Mouse (Mus musculus): Measurements from ENCODE around the gene Il21r. TPM values are rescaled to one million over a fixed set of nuclear protein-coding genes. Genes with fewer than 3 reads are reported as not detected.

The Il21r gene
- polyA plus RNA-seq, 1 experiment = 0.25 TPM

DNA sequence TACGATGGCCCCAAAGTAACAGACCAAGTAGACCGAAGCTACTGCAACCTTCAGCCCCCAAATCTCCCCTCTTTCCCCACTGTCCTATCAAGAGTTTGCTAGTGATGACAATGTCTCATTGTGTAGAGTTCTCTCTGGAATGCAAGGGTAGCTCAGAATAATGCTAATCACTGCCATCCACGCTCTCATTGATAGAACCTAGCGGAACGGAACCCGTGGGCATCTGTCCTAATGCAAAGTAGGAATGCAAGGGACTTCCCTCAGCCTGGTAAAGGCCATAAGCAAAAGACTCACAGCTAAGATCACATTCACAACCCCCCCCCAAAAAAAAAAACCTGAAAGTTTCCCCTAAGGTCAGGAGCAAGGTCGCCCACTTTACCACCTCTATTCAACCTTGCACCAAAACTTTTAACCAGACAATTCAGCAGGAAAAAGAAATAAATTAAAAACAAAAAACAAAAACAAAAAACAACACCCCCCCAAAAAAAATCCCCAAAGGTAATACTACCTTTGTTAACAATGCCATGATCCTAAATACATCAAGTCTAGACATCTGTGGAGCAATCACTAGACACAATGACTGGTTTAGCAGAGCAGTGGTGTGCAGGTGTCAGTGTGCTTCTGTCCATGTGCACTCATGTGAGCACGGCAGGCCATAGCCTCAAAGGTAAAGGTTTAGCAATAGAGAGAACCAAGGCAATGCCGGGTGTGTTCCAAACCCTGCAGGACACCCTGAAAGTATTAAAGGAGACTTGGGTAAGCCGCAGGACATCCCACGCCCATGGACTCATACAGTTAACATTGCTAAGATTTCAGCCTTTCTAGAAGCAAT is 5.5 kb upstream of the Il21r start:
- no peak for TF ChIP-seq CTCF (IDR thresholded peaks at IDR 0.05; ENCODE audit: borderline replicate concordance, insufficient read depth, low read length)
- TF ChIP-seq POLR2A (IDR thresholded peaks at IDR 0.05; ENCODE audit: low read depth, low read length) = no peak
- H3K4me1 ChIP-seq (ENCODE audit: control insufficient read depth, insufficient read depth, low read length) = no peaks in the 10 kb centered on the region
- no peak overlapping the region for H3K4me3 ChIP-seq (ENCODE audit: insufficient read depth, low read length)
- H3K27ac ChIP-seq (ENCODE audit: insufficient read depth, low read length) = no peak overlapping the region

- H3K27ac ChIP-seq (ENCODE audit: insufficient read depth, low read length) = no peak overlapping the region
- no peak for TF ChIP-seq POLR2A (IDR thresholded peaks at IDR 0.05; ENCODE audit: low read depth, low read length)
- no peak for TF ChIP-seq CTCF (IDR thresholded peaks at IDR 0.05; ENCODE audit: borderline replicate concordance, insufficient read depth, low read length)
- no peaks in the 10 kb centered on the region for H3K4me1 ChIP-seq (ENCODE audit: control insufficient read depth, insufficient read depth, low read length)
- H3K4me3 ChIP-seq (ENCODE audit: insufficient read depth, low read length) = no peak overlapping the region
Observed at GRCm38 (mm10) chr7:125599373-125599973, 3.8 kb upstream of the Il21r start.

DNA sequence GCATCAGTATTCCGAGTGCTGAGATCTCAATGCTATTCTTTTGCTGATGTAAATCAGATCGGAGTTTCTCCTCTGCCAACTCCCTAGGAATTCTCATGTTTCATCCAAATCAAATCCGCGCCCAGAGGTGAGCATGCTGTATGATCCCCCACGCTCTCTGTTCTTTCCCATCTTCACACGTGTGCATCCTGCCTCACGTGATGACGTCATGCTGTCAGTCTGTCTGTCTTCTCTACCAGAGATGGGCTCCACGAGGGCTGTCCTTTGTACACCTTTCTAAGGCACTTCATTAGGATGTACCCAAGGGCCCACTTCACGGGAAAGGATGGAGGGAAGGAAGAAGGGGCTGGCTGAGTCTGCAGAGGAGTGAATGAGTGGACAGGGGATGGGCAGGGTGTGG is 3.1 kb upstream of the Il21r start:
- no peaks in the 10 kb centered on the region for H3K4me1 ChIP-seq (ENCODE audit: control insufficient read depth, insufficient read depth, low read length)
- H3K4me3 ChIP-seq (ENCODE audit: insufficient read depth, low read length) = no peak overlapping the region
- no peak overlapping the region for H3K27ac ChIP-seq (ENCODE audit: insufficient read depth, low read length)
- TF ChIP-seq POLR2A (IDR thresholded peaks at IDR 0.05; ENCODE audit: low read depth, low read length) = no peak
- TF ChIP-seq CTCF (IDR thresholded peaks at IDR 0.05; ENCODE audit: borderline replicate concordance, insufficient read depth, low read length) = no peak

DNA sequence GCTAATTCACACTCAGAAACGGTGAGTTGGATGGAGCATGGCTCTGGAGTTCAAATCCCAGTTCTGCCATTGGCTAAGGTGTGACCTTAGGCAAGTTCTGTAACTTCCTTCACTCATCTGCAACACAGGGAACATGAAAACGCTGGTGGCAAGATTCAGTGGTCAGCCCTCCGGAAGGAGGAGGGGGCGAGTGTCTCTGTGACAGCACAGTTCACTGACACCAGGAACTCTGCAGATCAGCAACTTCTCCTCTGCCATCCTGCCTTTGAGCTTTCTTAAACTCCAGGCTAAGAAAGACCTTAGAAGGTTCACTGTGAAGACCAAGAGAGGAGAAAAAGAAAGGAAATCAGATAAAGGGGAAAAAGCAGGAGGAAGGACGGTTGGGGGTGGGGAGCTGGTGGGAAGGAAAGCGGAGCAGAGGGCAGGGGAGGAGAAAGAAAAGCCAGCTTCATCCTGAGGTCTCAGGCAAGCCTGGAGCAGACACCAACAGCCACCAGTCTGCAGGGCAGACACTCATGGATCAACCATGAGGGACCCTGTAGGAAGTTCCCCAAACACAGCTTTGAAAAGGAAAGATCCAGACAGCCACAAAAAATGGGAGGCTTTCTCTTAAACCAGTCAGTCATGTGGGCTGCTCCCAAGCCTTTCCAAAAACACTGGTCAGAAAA is 2.5 kb upstream of the Il21r start:
- TF ChIP-seq POLR2A (IDR thresholded peaks at IDR 0.05; ENCODE audit: low read depth, low read length) (no peak), CTCF (IDR thresholded peaks at IDR 0.05; ENCODE audit: borderline replicate concordance, insufficient read depth, low read length) (no peak)
- no peaks in the 10 kb centered on the region for H3K4me1 ChIP-seq (ENCODE audit: control insufficient read depth, insufficient read depth, low read length)
- H3K4me3 ChIP-seq (ENCODE audit: insufficient read depth, low read length) = no peak overlapping the region
- H3K27ac ChIP-seq (ENCODE audit: insufficient read depth, low read length) = no peak overlapping the region

GRCm38 (mm10) chr7:125601280-125601670 is 2.0 kb upstream of the Il21r start:
- Histone ChIP-seq H3K4me1 (ENCODE audit: control insufficient read depth, insufficient read depth, low read length) (no peaks in the 10 kb centered on the region), H3K27ac (ENCODE audit: insufficient read depth, low read length) (no peak overlapping the region), H3K4me3 (ENCODE audit: insufficient read depth, low read length) (no peak overlapping the region)
- TF ChIP-seq POLR2A (IDR thresholded peaks at IDR 0.05; ENCODE audit: low read depth, low read length) = no peak
- TF ChIP-seq CTCF (IDR thresholded peaks at IDR 0.05; ENCODE audit: borderline replicate concordance, insufficient read depth, low read length) = no peak

- H3K27ac ChIP-seq (ENCODE audit: insufficient read depth, low read length) = no peak overlapping the region
Observed at GRCm38 (mm10) chr7:125601821-125602448, 1.3 kb upstream of the Il21r start.

GRCm38 (mm10) chr7:125604362-125605319 is 1.4 kb downstream of the Il21r start:
- H3K27ac ChIP-seq (ENCODE audit: insufficient read depth, low read length) = no peak overlapping the region
- H3K4me3 ChIP-seq (ENCODE audit: insufficient read depth, low read length) = no peak overlapping the region
- no peak for TF ChIP-seq CTCF (IDR thresholded peaks at IDR 0.05; ENCODE audit: borderline replicate concordance, insufficient read depth, low read length)
- no peaks in the 10 kb centered on the region for H3K4me1 ChIP-seq (ENCODE audit: control insufficient read depth, insufficient read depth, low read length)

More at GRCm38 (mm10) chr7:125601821-125602448, 1.3 kb upstream of the Il21r start:
- Histone ChIP-seq H3K4me1 (ENCODE audit: control insufficient read depth, insufficient read depth, low read length) (no peaks in the 10 kb centered on the region), H3K4me3 (ENCODE audit: insufficient read depth, low read length) (no peak overlapping the region)
- TF ChIP-seq POLR2A (IDR thresholded peaks at IDR 0.05; ENCODE audit: low read depth, low read length) (no peak), CTCF (IDR thresholded peaks at IDR 0.05; ENCODE audit: borderline replicate concordance, insufficient read depth, low read length) (no peak)

DNA sequence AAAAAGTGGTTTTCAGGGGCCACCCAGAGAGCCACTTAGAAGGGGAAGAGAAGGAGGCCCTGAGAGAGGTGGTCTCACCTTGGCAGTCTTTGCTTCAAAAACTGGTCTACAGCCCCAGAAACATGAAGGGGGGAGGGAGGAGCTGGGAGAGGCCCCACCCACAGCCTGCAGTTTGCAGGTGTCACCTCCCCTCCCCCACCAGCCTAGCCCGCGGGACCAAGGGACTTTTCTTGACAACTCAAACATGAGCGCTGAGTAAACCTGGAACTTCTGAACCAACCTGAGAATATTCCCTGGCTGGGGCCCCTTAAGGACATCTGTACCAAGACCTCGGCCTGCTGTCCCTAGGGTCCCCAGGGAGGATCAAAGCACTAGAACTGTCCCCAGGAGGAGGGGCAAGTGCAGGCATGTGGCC is 2.5 kb downstream of the Il21r start:
- Histone ChIP-seq H3K4me1 (ENCODE audit: control insufficient read depth, insufficient read depth, low read length) (no peaks in the 10 kb centered on the region), H3K27ac (ENCODE audit: insufficient read depth, low read length) (no peak overlapping the region), H3K4me3 (ENCODE audit: insufficient read depth, low read length) (no peak overlapping the region)
- TF ChIP-seq CTCF (IDR thresholded peaks at IDR 0.05; ENCODE audit: borderline replicate concordance, insufficient read depth, low read length) (no peak), POLR2A (IDR thresholded peaks at IDR 0.05; ENCODE audit: low read depth, low read length) (no peak)

All from embryonic fibroblast, embryonic 13.5 days (primary cell).